Mouse (Mus musculus) bone marrow, adult 2 months (tissue): ENCODE data around the gene Cblc. TPM values are rescaled to one million over a fixed set of nuclear protein-coding genes. Genes with fewer than 3 reads are reported as not detected.

Experiments
- H3K27ac ChIP-seq: fragments of 200-500 bp; 2 replicates; pipeline ENCODE4 v1.5.1; 2012; ENCODE audit warnings: low read depth, mild to moderate bottlenecking, control low read depth, inconsistent platforms, low read length; ENCODE audit not compliant: control insufficient read depth, poor library complexity, insufficient read depth
- H3K4me1 ChIP-seq: fragments of 200-500 bp; 2 replicates; pipeline ENCODE4 v1.6.1; 2011; ENCODE audit warnings: low read length; ENCODE audit not compliant: control insufficient read depth, insufficient read depth
- H3K4me3 ChIP-seq: fragments of 200-500 bp; replicated peaks from 2 replicates; pipeline ENCODE3; 2011; ENCODE audit warnings: mild to moderate bottlenecking, low read depth, low read length, control low read depth; ENCODE audit not compliant: control insufficient read depth
- CTCF ChIP-seq: fragments of 200-500 bp; IDR thresholded peaks from 2 replicates; pipeline ENCODE4 v1.5.1; 2011; ENCODE audit warnings: low read length, control low read depth; ENCODE audit not compliant: control insufficient read depth, insufficient read depth
- POLR2A ChIP-seq: fragments of 200-500 bp; IDR thresholded peaks from 2 replicates; pipeline ENCODE4 v1.6.1; 2011; ENCODE audit warnings: low read depth, mild to moderate bottlenecking, control low read depth, low read length, borderline replicate concordance; ENCODE audit not compliant: control insufficient read depth
- WGBS: fragments of 180-500 bp; shearing (Covaris S2); methylation state at CpG from one replicate; pipeline ENCODE4 v1.1.7; 2018; 5-methylcytosine and 5-hydroxymethylcytosine counted together
- polyA plus RNA-seq: library from polyadenylated mRNA; stranded (reverse); fragments of >200 nt; gene quantifications from 2 replicates; pipeline ENCODE4 v1.2.4, GENCODE M21; 2011; ENCODE audit warnings: low replicate concordance; ENCODE audit not compliant: missing spikeins, insufficient read depth, insufficient read length

Cblc gene
- polyA plus RNA-seq, 1 experiment = not detected

- H3K27ac ChIP-seq = no peak overlapping the region
- no peak for TF ChIP-seq CTCF
- no peak for TF ChIP-seq POLR2A
These were observed 25.0 kb upstream of the Cblc start for GRCm38 (mm10) chr7:19821633-19822032.

GRCm38 (mm10) chr7:19820347-19821048 lies 23.9 kb upstream of the Cblc start:
- no peak overlapping the region for H3K4me3 ChIP-seq
- TF ChIP-seq CTCF (peak; percentile 27; the same call in 1 of the 2 replicates), POLR2A (no peak)
- 63% methylated on average over 3 of the region's 3 CpGs for WGBS
- no peak overlapping the region for H3K27ac ChIP-seq
- peaks cover 2% of the 10 kb centered on the region for H3K4me1 ChIP-seq

More at GRCm38 (mm10) chr7:19821633-19822032, 25.0 kb upstream of the Cblc start:
- 78% methylated on average over 7 of the region's 7 CpGs for WGBS
- Histone ChIP-seq H3K4me1 (peaks cover 2% of the 10 kb centered on the region), H3K4me3 (peak overlapping the region; percentile 17)

DNA sequence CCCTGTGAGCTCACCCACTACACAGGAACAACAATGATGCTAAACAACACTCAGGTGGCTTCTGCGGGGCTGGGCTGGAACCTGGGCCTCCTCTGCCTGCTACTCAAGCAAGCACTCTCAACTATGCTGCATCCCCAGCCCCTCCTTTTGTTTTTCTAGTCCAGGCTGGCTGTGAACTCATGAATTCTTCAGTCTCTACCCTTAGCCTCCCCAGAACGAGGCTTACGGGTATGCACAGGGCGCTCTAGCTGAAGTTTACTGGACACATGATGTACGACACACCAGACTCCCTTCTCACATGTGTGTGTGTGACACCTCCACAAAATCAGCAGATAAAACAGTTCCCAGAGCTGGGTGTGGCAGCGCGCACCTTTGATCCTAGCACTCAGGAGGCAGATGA lies 22.3 kb upstream of the Cblc start:
- TF ChIP-seq CTCF = no peak
- TF ChIP-seq POLR2A = no peak
- no peak overlapping the region for H3K27ac ChIP-seq
- whole genome bisulfite sequencing = 78% methylated on average over 7 of the region's 7 CpGs

GRCm38 (mm10) chr7:19818440-19818839 lies 21.8 kb upstream of the Cblc start:
- no peak overlapping the region for H3K4me3 ChIP-seq
- peaks cover 4% of the 10 kb centered on the region for H3K4me1 ChIP-seq
- TF ChIP-seq CTCF = no peak
- no peak for TF ChIP-seq POLR2A
- 74% methylated on average over 5 of the region's 5 CpGs for WGBS
- peak overlapping the region; percentile 79; the same call in 1 of the 2 replicates for H3K27ac ChIP-seq

More for the DNA sequence above, 22.3 kb upstream of the Cblc start:
- H3K4me1 ChIP-seq = peaks cover 4% of the 10 kb centered on the region
- H3K4me3 ChIP-seq = no peak overlapping the region

DNA sequence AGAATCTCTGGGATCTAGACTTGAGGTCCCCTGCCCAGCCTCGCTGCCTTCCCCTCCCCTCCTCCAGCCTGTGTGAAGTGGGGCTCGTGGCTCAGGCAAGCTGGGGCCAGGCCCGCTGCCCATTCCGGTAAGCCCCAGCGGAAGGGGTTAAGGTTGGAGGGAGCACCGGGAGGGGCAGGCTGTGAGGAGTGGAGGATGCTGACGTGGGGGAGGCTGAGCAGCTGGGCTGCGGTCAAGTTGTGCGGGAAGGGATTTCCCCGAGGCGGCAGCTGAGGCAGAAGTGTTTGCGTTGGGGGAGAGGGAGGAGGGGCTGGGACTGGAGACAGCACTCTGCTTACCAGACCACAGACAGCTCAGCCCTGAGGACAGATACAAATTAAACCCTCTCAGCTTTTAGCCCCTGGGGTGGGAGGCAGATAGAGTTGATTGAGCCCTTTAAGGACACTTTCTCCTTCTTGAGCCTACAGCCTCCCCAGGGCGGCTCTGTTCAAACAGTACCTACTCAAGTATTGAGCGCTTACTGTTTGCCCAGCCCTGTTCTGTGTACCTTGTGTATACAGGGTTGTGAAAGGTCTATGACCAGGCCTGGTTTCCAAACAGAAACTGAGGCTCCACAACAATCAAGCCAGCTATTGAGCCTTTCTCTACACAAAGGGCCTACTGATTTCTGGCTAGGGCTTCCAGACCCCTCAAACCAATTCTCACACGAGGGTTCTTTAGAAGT lies 20.9 kb upstream of the Cblc start:
- H3K4me1 ChIP-seq = peaks cover 4% of the 10 kb centered on the region
- WGBS = 7% methylated on average over 15 of the region's 15 CpGs

GRCm38 (mm10) chr7:19816224-19816771 lies 19.7 kb upstream of the Cblc start:
- 1% methylated on average over 28 of the region's 28 CpGs for WGBS
- H3K4me1 ChIP-seq = peaks cover 4% of the 10 kb centered on the region
- H3K27ac ChIP-seq = peak overlapping the region; percentile 90
- TF ChIP-seq CTCF = no peak
- 0 out of 2 replicates have a peak, but pooled peaks have one; percentile 28 for TF ChIP-seq POLR2A
- H3K4me3 ChIP-seq = peak overlapping the region; percentile 63

More for the DNA sequence above, 20.9 kb upstream of the Cblc start:
- peak overlapping the region; percentile 79 for H3K27ac ChIP-seq
- TF ChIP-seq POLR2A = peak; percentile 42; the same call in 1 of the 2 replicates
- TF ChIP-seq CTCF = no peak
- H3K4me3 ChIP-seq = peak overlapping the region; percentile 63

GRCm38 (mm10) chr7:19815296-19816223 lies 19.0 kb upstream of the Cblc start:
- TF ChIP-seq CTCF = no peak
- TF ChIP-seq POLR2A = no peak
- 32% methylated on average over 17 of the region's 17 CpGs for WGBS
- Histone ChIP-seq H3K4me3 (peak overlapping the region; percentile 56), H3K27ac (peak overlapping the region; percentile 90), H3K4me1 (peaks cover 4% of the 10 kb centered on the region)
